Mouse (Mus musculus): Measurements from ENCODE around the gene Rnf207.
A peak's percentile ranks its signal among the peaks of the same experiment; 100 is the strongest.

Rnf207 gene

DNA sequence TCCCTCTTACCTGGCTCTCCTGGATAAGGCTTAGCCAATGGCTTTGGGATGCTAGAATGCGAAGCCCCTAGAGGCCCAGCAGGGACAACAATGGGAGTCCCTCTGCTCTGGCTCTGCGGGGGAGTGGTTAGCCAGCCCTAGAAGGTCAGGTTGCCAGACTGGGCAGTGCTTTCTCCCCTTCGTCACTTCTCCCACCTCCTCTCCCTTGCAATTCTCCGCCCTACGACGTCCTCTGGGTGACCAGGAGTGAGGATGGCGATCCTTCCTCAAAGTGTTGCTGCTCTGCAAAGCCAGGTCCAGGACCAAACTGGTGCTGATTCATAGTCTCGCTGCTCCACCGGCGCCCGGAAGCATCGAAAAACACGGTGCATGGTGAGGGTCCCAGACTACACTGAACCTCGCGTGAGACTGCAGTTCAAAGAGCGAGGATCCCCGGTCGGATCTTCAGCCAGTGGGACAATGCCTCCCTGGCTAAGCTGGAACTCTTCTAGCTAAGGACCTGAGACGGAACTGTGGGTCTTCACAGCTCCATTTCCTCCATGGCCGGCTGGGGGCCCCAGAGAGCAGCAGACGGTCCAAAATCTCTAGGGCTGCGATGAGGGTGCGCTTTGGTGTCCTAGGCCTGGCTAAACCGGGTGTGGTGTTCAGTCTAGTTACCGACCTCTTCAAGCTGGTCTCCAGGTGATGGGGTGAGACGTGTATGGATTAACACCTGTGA, at the start of gene Rnf207:
Gene Rnf207, minus strand, starts transcription at position 477 of the 718 bp plus-strand sequence.
- DNase-seq (ENCODE audit: low read depth, low spot score): peak; percentile 68

DNA sequence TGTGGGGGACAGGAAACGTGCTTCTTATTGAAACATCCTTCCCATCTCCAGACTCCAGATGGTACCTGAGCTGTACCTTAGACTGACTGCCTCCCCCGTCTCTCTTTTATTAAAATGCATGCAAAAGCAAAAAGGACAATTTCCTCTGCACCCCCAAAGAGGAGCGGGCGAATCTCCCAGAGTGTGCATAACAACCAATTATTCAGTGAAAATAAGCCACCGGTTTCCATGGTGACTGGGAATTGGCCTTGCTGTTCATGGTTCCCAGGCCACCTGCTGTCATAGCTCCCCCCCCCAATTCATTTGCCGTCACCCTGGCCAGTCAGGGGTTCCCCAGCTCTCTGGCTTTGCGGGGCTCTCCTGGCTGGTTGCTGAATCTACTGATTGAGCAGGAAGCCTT, 46.4 kb upstream of the Rnf207 start:
- peak; percentile 72 for DNase-seq (ENCODE audit: low read depth, low spot score)

DNA sequence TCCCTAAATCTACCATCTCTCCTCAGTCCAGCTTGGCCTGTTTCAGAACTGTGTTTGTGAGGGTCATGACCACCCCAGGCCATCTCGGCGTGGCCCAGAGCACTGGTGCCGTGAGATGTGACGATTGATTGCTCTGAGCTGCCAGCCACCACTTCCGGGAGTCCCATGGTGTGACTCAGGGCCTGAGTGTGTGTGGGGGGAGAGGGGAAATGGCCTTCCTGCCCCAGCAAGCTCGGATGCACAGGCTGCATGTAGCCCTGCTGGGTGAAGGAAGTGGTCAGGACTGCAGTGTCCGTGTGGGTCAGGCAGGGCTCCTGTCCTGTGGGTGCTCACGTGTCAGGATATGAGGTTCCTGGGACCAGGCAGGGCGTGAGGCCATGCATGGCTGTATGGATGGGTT, 43.4 kb upstream of the Rnf207 start:
- DNase-seq (ENCODE audit: low read depth, low spot score): no peak

DNA sequence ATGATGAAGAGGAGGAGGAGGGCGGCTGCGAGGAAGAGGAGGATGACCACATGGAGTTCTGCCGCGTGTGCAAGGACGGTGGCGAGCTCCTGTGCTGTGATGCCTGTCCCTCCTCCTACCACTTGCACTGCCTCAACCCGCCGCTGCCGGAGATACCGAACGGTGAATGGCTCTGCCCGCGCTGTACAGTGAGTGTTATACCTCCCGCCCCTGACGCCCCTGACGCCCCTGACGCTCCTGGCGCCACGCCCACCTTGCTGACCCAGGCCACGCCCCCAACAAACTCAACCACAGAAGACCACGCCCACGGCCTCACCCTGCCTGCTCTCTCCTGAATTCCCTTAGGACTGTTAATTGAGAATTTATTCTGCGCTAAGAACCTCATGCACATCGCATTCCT, 42.1 kb upstream of the Rnf207 start:
- no peak for DNase-seq (ENCODE audit: low read depth, low spot score)

DNA sequence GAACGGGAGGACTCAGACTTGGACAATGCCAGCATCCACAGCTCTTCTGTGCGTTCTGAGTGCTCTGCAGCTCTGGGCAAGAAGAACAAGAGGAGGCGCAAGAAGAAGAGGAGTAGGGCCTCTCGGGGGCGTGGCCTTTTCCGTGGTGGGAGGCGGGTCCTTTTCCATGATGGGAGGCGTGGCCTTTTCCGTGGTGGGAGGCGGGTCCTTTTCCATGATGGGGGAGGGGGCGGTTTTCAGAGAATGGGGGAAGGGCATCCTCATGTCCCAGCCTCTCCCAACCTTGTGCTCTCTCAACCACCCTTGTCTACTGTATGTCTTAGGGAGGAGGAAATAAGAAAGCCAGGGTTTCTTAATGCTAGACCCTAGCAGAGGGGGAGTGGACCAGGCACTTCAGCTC, 40.9 kb upstream of the Rnf207 start:
- no peak for DNase-seq (ENCODE audit: low read depth, low spot score)

DNA sequence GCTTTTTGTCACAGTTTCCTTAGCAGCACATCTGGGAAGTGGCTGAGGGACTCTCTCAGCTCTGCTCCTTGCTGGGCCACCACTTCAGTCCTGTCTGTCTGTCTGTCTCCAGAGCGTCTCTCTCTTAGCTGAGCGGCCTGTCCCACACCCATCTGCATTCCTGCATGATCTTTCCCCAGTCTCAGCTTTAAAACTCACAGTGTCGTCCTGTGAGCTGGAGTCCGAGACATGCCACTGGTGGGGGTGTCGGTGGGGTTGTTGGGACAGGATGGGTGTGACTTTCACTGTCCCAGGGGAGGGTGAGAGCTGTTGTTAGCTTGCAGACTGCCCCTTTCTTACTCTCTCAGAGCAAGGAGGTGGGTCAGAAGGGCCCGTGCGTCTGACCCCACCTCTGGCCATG, 36.9 kb upstream of the Rnf207 start:
- DNase-seq (ENCODE audit: low read depth, low spot score): no peak

DNA sequence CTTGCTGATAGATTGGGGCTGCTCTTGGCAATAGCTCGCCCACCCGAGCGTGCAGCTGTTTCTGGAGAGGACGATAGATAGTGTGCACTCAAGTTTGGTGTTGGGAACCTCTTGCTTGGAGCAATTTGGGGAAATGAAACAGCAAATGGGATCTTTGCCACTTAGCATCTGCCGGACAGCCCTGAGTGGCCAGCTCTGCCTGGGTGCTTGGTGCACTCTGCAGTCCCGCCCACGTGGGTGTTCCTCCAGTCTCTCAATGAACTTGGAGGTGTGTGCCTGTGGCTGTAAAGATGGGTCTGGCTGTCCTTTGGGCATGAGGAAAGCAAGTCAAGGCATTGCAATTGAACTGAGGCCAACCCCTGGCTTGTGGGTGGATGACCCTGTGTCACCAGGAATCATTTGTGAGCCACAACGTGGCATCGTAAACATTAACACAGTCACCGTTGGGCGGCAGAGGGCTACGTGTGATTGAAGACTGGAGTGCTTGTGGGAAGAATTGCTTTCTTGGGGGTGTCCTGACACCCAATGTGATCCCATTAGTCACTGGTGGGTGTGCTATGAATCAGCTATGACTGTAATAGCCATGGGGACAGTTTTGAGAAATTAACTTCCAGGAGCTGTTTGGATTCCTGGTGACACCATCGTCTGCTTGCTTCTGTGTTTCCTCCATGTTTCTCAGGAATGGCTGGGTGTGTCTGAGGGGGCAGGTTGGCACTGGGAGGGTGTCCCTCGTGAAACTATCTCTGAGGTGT, 35.3 kb upstream of the Rnf207 start:
- DNase-seq (ENCODE audit: low read depth, low spot score): peak; percentile 75

DNA sequence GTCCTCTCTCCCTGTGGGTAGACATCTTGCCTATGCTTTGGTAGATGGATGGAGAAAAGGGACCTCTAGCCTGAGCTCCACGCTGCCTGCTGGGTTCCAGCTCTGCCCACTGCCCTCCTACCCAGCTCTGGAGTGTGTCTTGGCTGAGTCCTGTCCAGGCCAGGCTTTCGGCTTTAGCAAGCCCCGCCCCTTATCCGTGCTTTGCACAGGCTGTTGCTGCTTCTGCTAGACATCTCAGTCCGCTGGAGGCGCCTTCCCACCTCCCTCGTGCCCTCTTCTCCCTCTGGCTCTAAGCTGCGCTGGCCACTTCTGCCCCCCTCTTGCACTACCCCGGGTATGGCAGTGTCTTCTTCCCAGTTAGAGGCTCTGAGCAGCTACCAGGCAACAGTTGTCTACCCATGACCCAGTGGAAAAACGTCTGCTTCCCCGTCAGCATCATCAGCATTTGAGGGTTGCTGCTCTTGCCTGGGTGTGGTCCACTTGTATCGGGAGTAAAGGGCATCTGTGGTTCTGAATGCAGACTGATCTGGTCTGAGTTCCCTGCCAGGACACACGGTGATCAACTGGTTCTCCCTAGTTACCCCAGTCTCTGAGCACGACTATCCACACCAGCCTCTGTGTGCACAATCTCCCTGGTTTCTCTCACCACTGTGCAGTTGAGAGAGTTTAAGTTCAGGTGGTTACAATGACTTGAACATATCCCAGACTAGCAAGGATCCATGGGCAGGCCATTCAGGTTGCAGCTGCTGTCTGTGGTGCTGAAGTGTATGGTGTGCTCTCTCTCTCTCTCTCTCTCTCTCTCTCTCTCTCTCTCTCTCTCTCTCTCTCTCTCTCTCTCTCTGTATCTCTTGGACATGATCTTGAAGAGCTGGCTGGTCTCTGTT, 32.9 kb upstream of the Rnf207 start:
- DNase-seq (ENCODE audit: low read depth, low spot score): peak; percentile 70

DNA sequence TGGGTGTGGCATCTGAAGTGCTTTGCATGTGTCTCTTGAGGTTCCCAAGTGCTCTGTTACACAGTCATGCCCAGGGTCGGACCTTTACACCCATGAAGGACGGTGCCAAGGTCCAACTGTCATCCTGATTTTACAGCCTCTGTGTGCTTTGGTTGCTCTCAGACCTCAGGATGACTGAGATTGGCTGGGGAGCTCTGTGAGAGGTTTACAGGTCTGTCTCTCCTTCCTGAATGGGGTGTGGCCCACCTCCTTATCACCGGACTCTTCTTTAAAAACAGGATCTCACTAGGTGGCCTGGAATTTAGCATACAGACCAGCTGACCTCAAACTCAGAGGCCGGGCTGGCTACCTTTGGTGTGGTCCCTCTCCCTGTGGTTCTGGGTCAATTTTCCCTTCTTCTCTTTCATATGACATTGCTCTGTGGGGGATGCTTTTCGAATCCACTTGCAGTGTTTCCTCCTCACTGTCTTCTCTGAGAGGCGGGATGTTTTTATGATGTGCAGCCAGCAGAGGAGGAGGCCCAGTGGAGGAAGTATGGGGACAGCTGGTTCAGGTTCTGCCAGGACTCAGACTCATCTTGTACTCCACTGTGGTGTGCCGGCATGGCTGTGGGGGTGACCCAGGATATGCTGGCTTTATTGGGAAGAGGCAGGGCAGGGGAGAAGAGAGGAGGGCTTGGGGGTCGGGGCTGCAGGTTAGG, 32.1 kb upstream of the Rnf207 start:
- DNase-seq (ENCODE audit: low read depth, low spot score): peak; percentile 78

DNA sequence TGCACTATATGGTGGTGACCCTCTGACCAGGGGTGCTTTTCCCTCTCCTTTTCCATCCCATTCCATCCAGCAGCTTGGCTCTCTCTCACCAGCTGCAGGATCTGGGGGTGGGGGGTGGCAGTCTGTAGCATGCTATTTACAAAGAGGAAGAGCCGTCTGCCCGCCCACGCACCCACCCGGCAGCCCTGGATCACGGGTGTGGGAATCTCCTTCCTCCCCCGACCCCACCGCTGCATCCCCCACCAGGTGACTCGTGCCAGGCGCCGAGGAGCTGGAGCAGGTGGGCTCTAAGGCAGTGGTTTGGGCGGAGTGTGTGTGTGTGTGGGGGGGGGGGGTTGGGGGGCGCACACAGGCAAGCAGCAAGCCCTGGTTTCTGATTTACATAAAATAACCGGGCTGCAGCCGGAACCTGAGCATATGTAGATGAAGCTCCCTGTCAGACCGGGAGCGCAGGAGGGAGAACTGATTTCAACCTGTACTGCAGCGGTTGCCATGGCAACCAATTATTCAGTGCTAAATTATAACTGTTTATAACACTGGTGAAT, 31.1 kb upstream of the Rnf207 start:
- DNase-seq (ENCODE audit: low read depth, low spot score): peak; percentile 92

DNA sequence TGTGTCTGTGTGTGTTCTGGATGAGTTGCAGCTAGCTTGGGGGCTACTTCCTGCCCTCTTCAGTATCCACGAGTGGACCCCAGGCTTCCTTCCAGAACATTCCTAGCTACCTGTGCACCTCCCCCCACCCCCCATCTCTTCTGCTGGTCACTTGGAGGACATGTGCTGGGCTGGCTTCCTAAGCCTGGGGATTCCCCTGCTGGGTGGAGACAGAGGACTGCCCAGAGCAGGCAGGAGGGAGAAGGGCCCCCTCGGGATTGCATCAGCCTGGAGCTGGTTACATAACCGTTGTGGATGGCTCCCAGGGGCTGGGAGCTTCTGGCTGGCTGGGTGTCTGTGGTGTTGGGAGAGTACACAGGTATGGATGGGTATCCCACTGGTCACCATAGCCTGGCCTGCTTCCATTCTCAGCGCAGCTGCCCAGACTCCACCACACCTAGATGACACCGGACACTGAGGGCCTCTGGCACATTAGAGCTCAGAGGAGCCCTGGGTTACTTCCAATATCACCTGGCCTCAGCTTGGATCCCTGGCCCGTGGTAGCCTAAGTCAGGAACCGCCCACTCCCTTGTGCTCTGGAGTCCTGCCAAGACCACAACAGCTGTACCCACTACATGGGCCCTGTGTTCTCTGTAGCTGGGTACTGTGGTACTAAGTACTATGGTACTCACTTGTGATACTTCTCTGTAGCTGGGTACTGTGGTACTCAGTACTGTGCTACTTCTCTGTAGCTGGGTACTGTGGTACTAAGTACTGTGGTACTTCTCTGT, 26.5 kb upstream of the Rnf207 start:
- DNase-seq (ENCODE audit: low read depth, low spot score): peak; percentile 88

DNA sequence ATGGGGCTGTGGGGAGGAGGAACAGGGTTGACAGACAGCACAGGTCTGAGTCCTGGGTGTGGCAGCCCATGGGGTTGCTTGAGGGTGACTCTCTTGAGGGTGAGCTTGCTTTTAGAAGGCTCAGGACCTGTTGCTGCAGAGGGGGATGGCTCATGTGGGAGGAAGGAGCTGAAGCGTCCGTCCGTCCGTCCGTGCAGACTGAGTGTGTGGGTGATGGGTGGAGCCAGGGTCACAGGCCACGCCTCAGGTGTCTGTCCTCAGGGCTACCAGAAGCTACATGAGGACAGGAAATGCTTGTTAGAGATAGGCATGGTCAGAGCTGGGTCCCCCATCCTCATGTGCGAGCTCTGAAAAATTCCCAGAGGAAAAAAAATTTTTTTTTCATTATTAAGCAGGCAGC, 25.9 kb upstream of the Rnf207 start:
- no peak for DNase-seq (ENCODE audit: low read depth, low spot score)

DNA sequence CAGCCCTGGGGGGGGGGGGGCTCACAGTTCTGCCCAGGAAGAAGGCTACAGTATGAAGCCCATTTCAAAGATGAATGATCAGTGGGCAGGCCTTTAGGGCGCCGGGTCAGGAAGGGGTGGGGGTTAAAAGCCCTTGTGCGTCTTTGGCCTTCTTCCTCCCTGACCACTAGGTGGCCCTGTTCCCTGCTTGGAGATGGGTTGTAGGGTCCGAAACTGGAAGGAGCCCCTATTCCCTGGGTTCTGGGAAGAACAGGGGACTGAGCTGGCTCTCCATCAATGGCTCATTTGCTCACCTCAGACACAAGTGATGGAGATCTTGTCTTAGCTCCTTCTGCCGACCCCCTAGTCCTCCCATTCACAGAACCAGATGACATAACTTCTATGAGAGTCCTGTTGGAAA, 24.5 kb upstream of the Rnf207 start:
- peak; percentile 64 for DNase-seq (ENCODE audit: low read depth, low spot score)

DNA sequence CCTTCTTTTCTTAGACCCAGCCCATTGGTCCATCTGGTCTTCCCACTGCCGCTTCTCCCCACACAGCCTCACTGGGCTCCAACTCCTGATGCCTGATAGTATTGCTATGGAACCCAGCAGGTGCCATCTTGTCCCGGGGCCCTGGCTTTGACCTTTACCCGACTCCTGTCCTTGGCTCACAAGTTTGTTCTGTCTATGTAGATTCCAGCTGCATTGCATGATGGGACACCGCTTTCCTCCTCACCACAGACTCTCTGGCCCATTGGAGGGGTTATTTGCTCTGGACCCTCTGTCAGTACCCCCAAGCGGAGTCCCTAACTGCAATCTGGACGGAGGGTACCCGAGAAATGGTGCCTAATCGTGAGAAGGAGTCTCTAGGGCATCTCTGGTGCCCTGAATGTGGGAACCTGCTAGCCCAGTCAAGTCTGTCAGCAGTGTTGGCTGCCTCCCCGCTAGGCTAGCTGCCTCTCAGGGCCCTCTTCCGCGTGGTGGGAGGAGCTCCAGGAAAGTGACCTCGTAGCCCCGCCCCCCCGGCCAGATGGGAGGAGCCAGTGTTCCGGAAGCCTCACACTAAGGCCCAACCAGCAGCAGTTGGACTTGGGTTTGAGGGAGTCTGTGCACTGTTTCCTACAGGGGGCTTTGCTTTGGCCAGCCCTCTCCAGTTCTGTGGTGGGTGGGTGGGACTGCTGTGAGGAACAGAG, 21.9 kb upstream of the Rnf207 start:
- peak; percentile 53 for DNase-seq (ENCODE audit: low read depth, low spot score)

DNA sequence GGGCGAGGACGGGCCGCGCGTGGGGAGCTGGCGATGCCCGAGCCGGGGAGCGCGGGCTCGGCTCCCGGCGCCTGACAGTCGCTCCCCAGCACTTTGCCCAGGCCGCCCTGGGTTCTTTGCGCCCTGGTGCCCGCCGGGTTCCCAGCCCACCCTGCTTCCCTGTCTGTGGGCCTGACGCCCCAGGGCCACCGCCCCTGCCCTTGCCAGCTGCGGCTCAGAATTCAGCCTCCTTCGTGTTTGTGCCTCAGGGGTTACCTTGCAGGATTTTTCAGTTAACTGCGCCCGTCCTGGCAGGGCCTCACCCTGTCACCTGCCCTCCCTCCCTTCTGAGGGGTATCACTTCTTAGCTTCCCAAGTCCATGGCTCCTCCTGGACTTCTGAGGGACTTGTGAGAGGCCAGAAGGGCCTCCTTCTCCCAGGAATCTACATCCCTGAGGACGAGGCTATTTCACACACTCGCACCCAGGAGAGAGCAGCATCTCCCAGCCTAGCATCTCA, 20.5 kb upstream of the Rnf207 start:
- no peak for DNase-seq (ENCODE audit: low read depth, low spot score)

DNA sequence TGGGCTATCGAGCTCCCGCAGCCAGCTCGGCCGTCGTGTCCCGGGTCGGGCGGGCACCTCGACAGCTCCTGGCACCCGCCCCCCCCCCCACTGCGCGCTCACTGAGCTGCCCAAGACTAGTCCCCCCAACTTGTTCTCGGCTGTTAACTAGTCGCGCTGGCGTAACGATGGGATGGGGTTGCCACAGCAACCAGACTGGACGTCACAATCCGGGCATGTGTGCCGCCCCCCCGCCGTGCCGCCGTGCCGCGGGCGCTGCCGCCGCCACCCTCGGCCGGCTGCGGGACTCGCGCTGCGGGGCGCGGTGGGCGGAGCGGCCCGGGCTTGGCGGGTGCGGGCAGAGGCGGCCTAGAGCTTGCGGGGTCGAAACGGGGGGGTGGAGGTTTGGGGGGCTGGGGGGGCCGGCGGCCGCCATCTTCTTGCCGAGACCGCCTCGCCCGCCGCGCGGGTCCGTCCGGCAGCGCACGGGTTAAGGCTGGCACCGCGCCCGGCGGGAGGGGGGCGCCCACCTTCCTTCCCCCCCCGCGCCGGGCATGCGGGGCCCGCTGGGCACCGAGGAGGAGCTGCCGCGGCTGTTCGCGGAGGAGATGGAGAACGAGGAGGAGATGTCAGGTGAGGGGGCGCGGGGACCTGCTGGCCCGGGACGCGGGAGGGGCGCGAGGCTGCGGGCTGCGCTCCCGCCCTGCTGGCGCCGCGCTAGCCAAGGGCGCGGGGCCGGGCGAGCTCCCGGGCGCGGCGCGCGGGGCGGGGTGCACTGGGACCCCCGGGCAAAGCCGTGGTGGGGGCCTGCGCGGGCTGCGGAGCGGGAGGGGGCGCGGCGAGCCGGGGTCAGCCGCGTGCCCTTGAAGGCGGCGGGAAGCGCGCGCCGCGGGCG, 19.9 kb upstream of the Rnf207 start, which contains the start of gene Chd5:
Gene Chd5, plus strand, starts transcription at position 233 of the 874 bp plus-strand sequence.
- DNase-seq (ENCODE audit: low read depth, low spot score): peak; percentile 79

DNA sequence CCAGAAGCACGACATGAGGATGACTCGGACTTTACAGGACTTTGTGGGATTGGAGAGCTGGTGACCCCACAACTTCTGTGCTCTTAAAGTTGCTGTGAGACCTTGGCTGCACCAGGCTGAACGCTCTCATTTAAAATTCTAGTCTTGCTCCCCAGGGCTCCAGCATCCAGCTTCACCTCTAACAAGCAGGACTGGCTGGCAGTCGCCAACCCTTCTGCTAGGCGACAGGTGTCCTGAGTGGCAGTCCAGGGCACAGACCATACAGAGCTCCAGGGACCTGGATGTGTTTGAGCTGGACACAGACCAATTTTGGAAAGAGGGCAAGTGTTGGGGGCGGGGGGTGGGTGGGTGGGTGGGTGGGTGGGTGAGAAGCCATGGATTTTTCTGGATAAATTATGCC, 19.0 kb upstream of the Rnf207 start:
- no peak for DNase-seq (ENCODE audit: low read depth, low spot score)

DNA sequence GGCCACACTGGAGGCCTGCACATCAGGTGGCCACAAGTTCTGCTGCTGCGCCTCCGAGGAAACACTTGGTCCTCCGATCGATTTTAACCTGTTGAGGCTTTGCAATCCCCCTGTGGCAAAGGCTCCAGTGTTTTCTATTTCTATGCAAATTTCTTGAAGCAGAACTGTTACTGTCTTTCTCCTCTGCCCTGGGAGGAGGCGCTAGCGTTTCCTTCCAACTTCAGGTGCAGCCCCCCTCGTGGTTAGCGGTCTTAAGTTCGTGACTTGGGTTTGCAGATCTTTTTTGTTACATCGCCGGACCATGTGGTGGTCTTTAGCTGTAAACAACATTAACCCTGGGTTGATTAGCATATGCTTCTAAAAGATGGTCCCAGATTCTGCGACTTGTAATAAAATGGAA, 14.8 kb upstream of the Rnf207 start:
- no peak for DNase-seq (ENCODE audit: low read depth, low spot score)

DNA sequence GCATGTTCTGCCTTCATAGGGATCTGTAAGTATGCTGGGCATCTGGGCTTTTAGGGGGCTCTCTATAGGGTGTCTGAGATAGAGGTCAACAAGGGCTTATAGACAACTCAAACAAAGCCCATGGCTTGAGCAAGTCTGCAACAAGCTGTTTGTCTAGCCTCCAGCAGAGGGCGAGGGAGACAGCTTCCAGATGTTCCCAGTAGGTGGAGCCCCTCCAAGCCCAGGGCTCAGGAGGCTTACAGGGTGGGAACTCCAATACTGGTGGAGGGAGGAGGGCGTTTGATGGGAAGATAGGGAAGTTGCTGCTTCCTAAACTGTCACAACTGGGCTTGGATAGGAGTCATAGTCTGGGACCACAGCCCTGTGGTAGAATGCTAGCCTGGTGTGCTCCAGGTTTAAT, 14.2 kb upstream of the Rnf207 start:
- DNase-seq (ENCODE audit: low read depth, low spot score): peak; percentile 88

All from brain, adult 2 months (tissue).